Mouse (Mus musculus) adrenal gland, adult 18-20 months (tissue): ENCODE measurements around the gene Trnp1. TPM values are rescaled to one million over a fixed set of nuclear protein-coding genes. Genes with fewer than 3 reads are reported as not detected.
"Not testable (repeated sequence)": the region's sequence is repeated elsewhere in the genome, so short reads cannot be mapped to it uniquely, and the experiment has no call there.

Source experiments
- DNase-seq, 2 experiments: peaks; one replicate each; pipeline ENCODE4 v3.0.0; 2021 to 2022; ENCODE audit warnings: low spot score in 2 of 2
- long read RNA-seq, 2 experiments: library from polyadenylated mRNA; stranded (forward); transcript quantifications; one replicate each; pipeline ENCODE4 v2.0.0; 2021
- total RNA-seq, 2 experiments: library from RNA; stranded (reverse); gene quantifications; 1 replicate in 1 of 2; 2 replicates in 1 of 2; pipeline ENCODE4 v1.2.3; 2021

The Trnp1 gene
- total RNA-seq, result 1 to 10 TPM; 4.4 to 5.3 TPM
- long read RNA-seq, experiment 1, partial matches to known transcripts, result 0 of 4 reads
- long read RNA-seq, experiment 1, other reads (novel, unspliced or antisense), result 0 of 4 reads
- long read RNA-seq, experiment 2, transcript Trnp1-202 (2 exons, 1,654 nt), result major isoform, 6 of 7 reads
- long read RNA-seq, experiment 2, partial matches to known transcripts, result 0 of 7 reads
- long read RNA-seq, experiment 2, other reads (novel, unspliced or antisense), result 1 of 7 reads

GRCm38 (mm10) chr4:133498160-133498724 is at the start of gene Trnp1:
Gene Trnp1 (minus strand): TSS chr4:133498550.
- peak; percentile 45 to 65 for DNase-seq

GRCm38 (mm10) chr4:133545272-133546231 is 47.2 kb upstream of the Trnp1 start, which contains the start of gene Nudc:
Gene Nudc (minus strand): TSS chr4:133545996.
- DNase-seq, result peak; percentile 89 to 90

- DNase-seq, result peak in 1 of 2 experiments; percentile 37
These were observed 38.3 kb upstream of the Trnp1 start for GRCm38 (mm10) chr4:133536652-133537051.

- DNase-seq, result no peak
These were observed 37.7 kb upstream of the Trnp1 start for GRCm38 (mm10) chr4:133536081-133536480.

GRCm38 (mm10) chr4:133532777-133533176 is 34.4 kb upstream of the Trnp1 start:
- DNase-seq, result no peak

GRCm38 (mm10) chr4:133527788-133528187 is 29.4 kb upstream of the Trnp1 start:
- no peak for DNase-seq

GRCm38 (mm10) chr4:133521502-133521901 is 23.2 kb upstream of the Trnp1 start:
- DNase-seq, result no peak

- DNase-seq, result no peak
These were observed 21.0 kb upstream of the Trnp1 start for GRCm38 (mm10) chr4:133519369-133519665.

- no peak for DNase-seq
These were observed 20.4 kb upstream of the Trnp1 start, which contains the start of gene Kdf1 for GRCm38 (mm10) chr4:133518601-133519368. Gene Kdf1 (plus strand): TSS chr4:133518963.

- DNase-seq, result peak; percentile 72 to 81
These were observed 14.6 kb upstream of the Trnp1 start for GRCm38 (mm10) chr4:133512972-133513371.

GRCm38 (mm10) chr4:133512511-133512910 is 14.2 kb upstream of the Trnp1 start:
- DNase-seq, result not testable (repeated sequence)

GRCm38 (mm10) chr4:133511050-133511449 is 12.7 kb upstream of the Trnp1 start:
- DNase-seq, result no peak

- no peak for DNase-seq
These were observed 10.6 kb upstream of the Trnp1 start for GRCm38 (mm10) chr4:133508990-133509389.

GRCm38 (mm10) chr4:133506573-133506972 is 8.2 kb upstream of the Trnp1 start:
- DNase-seq, result no peak

- DNase-seq, result no peak
These were observed 6.6 kb upstream of the Trnp1 start for GRCm38 (mm10) chr4:133504755-133505485.

- no peak for DNase-seq
These were observed 6.0 kb upstream of the Trnp1 start for GRCm38 (mm10) chr4:133504300-133504699.

GRCm38 (mm10) chr4:133501514-133501913 is 3.2 kb upstream of the Trnp1 start:
- DNase-seq, result no peak

GRCm38 (mm10) chr4:133497461-133498159 is 740 bp downstream of the Trnp1 start:
- peak in 1 of 2 experiments; percentile 37 for DNase-seq

GRCm38 (mm10) chr4:133496738-133497445 is 1.5 kb downstream of the Trnp1 start:
- DNase-seq, result no peak
